Mouse (Mus musculus) MEL (cell line): ENCODE results near the gene Vamp8. TPM values are rescaled to one million over a fixed set of nuclear protein-coding genes. Genes with fewer than 3 reads are reported as not detected.

Source experiments
- DNase-seq: peaks from one replicate; pipeline ENCODE4 v3.0.0; 2011; ENCODE audit warnings: low read depth, low spot score
- H3K27ac ChIP-seq: 2 replicates; pipeline ENCODE4 v1.5.1; 2012; ENCODE audit warnings: low read depth, mild to moderate bottlenecking, control low read depth, low read length, moderate library complexity; ENCODE audit not compliant: control insufficient read depth
- H3K27me3 ChIP-seq, 2 experiments: fragments of 150-350 bp in 1 of 2; sonication (generic) in 1 of 2; 2 replicates each; pipeline ENCODE4 v1.6.1; 2012; ENCODE audit warnings: low read length in 2 of 2, mild to moderate bottlenecking in 2 of 2, improper control_type of control experiment in 1 of 2, moderate library complexity in 1 of 2; ENCODE audit not compliant: insufficient read depth in 2 of 2, control insufficient read depth in 1 of 2
- H3K36me3 ChIP-seq, 2 experiments: 2 replicates each; pipeline ENCODE4 v1.6.1; 2012 to 2014; ENCODE audit warnings: low read length in 2 of 2, improper control_type of control experiment in 1 of 2, inconsistent platforms in 1 of 2, mild to moderate bottlenecking in 1 of 2; ENCODE audit not compliant: insufficient read depth in 2 of 2, control insufficient read depth in 1 of 2
- H3K4me1 ChIP-seq, 2 experiments: fragments of 150-350 bp in 1 of 2; sonication (generic) in 1 of 2; 2 replicates each; pipeline ENCODE4 v1.6.1; 2012; ENCODE audit warnings: low read length in 2 of 2, improper control_type of control experiment in 1 of 2, mild to moderate bottlenecking in 1 of 2; ENCODE audit not compliant: insufficient read depth in 2 of 2, control insufficient read depth in 1 of 2
- H3K4me3 ChIP-seq, 2 experiments: fragments of 150-350 bp in 1 of 2; sonication (generic) in 1 of 2; 2 replicates each; pipeline ENCODE4 v1.5.1; 2012; ENCODE audit warnings: low read depth in 2 of 2, low read length in 2 of 2, mild to moderate bottlenecking in 2 of 2, moderate library complexity in 2 of 2, control low read depth in 1 of 2, improper control_type of control experiment in 1 of 2; ENCODE audit not compliant: control insufficient read depth in 1 of 2, insufficient read depth in 1 of 2
- H3K79me2 ChIP-seq: 2 replicates; pipeline ENCODE4 v1.6.1; 2012; ENCODE audit warnings: mild to moderate bottlenecking, low read length, moderate library complexity; ENCODE audit not compliant: control insufficient read depth, poor library complexity, insufficient read depth
- H3K9ac ChIP-seq: 2 replicates; pipeline ENCODE4 v1.6.1; 2012; ENCODE audit warnings: low read depth, mild to moderate bottlenecking, control low read depth, low read length, moderate library complexity; ENCODE audit not compliant: control insufficient read depth, poor library complexity, severe bottlenecking
- H3K9me3 ChIP-seq: fragments of 150-350 bp; sonication (generic); replicated peaks from 2 replicates; pipeline ENCODE4 v1.6.1; 2012; ENCODE audit warnings: mild to moderate bottlenecking, low read length, improper control_type of control experiment, moderate library complexity; ENCODE audit not compliant: insufficient read depth
- CHD1 ChIP-seq: IDR thresholded peaks from 2 replicates; pipeline ENCODE4 v1.6.1; 2012; ENCODE audit warnings: low read depth, mild to moderate bottlenecking, inconsistent platforms, low read length, improper control_type of control experiment
- CTCF ChIP-seq, 3 experiments: IDR thresholded peaks in 2 of 3; conservative IDR thresholded peaks in 1 of 3; 2 replicates each; pipeline ENCODE4 v1.5.1; 2011 to 2012; ENCODE audit warnings: low read length in 3 of 3, low read depth in 2 of 3, mild to moderate bottlenecking in 2 of 3, improper control_type of control experiment in 1 of 3, inconsistent platforms in 1 of 3, mixed read lengths in 1 of 3, moderate library complexity in 1 of 3; ENCODE audit not compliant: control insufficient read depth in 1 of 3, insufficient read depth in 1 of 3, poor library complexity in 1 of 3, severe bottlenecking in 1 of 3
- E2F4 ChIP-seq: IDR thresholded peaks from 2 replicates; pipeline ENCODE4 v1.6.1; 2011; ENCODE audit warnings: low read depth, low read length, improper control_type of control experiment, borderline replicate concordance
- EP300 ChIP-seq, 2 experiments: IDR thresholded peaks; 2 replicates each; pipeline ENCODE4 v1.6.1; 2011; ENCODE audit warnings: improper control_type of control experiment in 2 of 2, low read length in 2 of 2, low read depth in 1 of 2, mild to moderate bottlenecking in 1 of 2
- GABPA ChIP-seq: IDR thresholded peaks from 2 replicates; pipeline ENCODE4 v1.6.1; 2012; ENCODE audit warnings: low read depth, mild to moderate bottlenecking, inconsistent platforms, low read length, improper control_type of control experiment, moderate library complexity
- HCFC1 ChIP-seq: IDR thresholded peaks from 2 replicates; pipeline ENCODE4 v1.6.1; 2012; ENCODE audit warnings: low read depth, mild to moderate bottlenecking, inconsistent platforms, low read length, improper control_type of control experiment, moderate library complexity
- MYC ChIP-seq: IDR thresholded peaks from 2 replicates; pipeline ENCODE4 v1.6.1; 2011; ENCODE audit warnings: low read depth, mild to moderate bottlenecking, low read length, improper control_type of control experiment, moderate library complexity
- RCOR1 ChIP-seq: IDR thresholded peaks from 2 replicates; pipeline ENCODE4 v1.6.1; 2012; ENCODE audit warnings: low read depth, mild to moderate bottlenecking, inconsistent platforms, low read length, improper control_type of control experiment
- SIN3A ChIP-seq: IDR thresholded peaks from 2 replicates; pipeline ENCODE4 v1.6.1; 2012; ENCODE audit warnings: low read length, improper control_type of control experiment, inconsistent platforms
- TAL1 ChIP-seq: IDR thresholded peaks from 2 replicates; pipeline ENCODE4 v1.6.1; 2012; ENCODE audit warnings: mild to moderate bottlenecking, inconsistent platforms, low read length, moderate library complexity, mixed read lengths
- USF1 ChIP-seq: IDR thresholded peaks from 2 replicates; pipeline ENCODE4 v1.6.1; 2014; ENCODE audit warnings: low read depth, mild to moderate bottlenecking, inconsistent platforms, low read length, improper control_type of control experiment, moderate library complexity
- ZNF384 ChIP-seq: IDR thresholded peaks from 2 replicates; pipeline ENCODE4 v1.6.1; 2012; ENCODE audit warnings: low read depth, mild to moderate bottlenecking, inconsistent platforms, low read length, improper control_type of control experiment
- polyA plus RNA-seq, 2 experiments: library from polyadenylated mRNA; stranded (reverse) in 1 of 2; unstranded in 1 of 2; fragments of >175 nt in 1 of 2; fragments of >200 nt in 1 of 2; gene quantifications; 2 replicates each; pipeline versions ENCODE4 v1.2.1 to v1.2.4; 2012; ENCODE audit warnings: low replicate concordance in 2 of 2, low read depth in 1 of 2; ENCODE audit not compliant: insufficient read length in 2 of 2, insufficient read depth in 1 of 2, missing spikeins in 1 of 2
- total RNA-seq: library from RNA; depleted of rRNA; stranded (reverse); fragments of 300-350 nt; gene quantifications from 2 replicates; pipeline ENCODE4 v1.2.3, GENCODE M21; 2012

Vamp8 gene
- total and polyA plus RNA-seq, 3 experiments = 164 to 179 TPM; not detected in 1

DNA sequence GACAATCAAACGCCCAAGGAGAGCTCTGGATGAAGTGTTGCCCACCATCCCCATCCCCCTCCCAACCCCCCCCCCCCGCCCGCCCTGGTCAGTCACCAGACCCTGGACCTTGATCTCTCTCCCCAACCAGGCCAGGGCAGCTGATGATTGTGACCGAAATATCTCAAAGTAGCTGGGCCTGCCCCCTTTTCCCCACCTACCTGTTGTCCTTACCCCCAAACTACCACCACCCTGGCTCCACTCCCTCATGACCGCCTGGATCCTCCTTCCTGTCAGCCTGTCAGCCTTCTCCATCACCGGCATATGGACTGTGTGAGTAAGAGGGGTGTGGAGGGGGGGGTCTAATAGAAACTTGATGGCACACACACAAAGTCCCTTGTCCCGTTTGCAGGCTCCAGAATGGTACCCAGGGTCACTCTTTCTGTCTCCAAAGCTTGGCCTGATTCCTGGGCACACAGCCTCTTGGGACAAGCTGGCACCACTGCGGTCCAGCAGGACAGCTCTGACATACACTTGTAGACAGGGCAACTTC is 34.4 kb downstream of the Vamp8 start:
- no peak for DNase-seq
- Histone ChIP-seq H3K36me3 (peaks cover 4 to 16% of the 10 kb centered on the region in 2 experiments), H3K9me3 (no peaks in the 10 kb centered on the region), H3K79me2 (no peaks in the 10 kb centered on the region; the same call in 1 of the 2 replicates), H3K27ac (no peak overlapping the region), H3K9ac (no peak overlapping the region), H3K4me3 (no peak overlapping the region), H3K4me1 (peaks cover 4 to 13% of the 10 kb centered on the region in 2 experiments; a peak in 3 of 4 replicates), H3K27me3 (no peaks in the 10 kb centered on the region)
- no peak for TF ChIP-seq RCOR1
- no peak for TF ChIP-seq ZNF384
- no peak for TF ChIP-seq TAL1
- no peak for TF ChIP-seq CTCF (IDR thresholded peaks at IDR 0.05 in 2 of 3, conservative IDR thresholded peaks at IDR 0.05 in 1 of 3; ENCODE audit: control insufficient read depth in 1 of 3, insufficient read depth in 1 of 3, low read depth in 2 of 3, low read length in 3 of 3, poor library complexity in 1 of 3, severe bottlenecking in 1 of 3)
- no peak for TF ChIP-seq HCFC1
- no peak for TF ChIP-seq E2F4

DNA sequence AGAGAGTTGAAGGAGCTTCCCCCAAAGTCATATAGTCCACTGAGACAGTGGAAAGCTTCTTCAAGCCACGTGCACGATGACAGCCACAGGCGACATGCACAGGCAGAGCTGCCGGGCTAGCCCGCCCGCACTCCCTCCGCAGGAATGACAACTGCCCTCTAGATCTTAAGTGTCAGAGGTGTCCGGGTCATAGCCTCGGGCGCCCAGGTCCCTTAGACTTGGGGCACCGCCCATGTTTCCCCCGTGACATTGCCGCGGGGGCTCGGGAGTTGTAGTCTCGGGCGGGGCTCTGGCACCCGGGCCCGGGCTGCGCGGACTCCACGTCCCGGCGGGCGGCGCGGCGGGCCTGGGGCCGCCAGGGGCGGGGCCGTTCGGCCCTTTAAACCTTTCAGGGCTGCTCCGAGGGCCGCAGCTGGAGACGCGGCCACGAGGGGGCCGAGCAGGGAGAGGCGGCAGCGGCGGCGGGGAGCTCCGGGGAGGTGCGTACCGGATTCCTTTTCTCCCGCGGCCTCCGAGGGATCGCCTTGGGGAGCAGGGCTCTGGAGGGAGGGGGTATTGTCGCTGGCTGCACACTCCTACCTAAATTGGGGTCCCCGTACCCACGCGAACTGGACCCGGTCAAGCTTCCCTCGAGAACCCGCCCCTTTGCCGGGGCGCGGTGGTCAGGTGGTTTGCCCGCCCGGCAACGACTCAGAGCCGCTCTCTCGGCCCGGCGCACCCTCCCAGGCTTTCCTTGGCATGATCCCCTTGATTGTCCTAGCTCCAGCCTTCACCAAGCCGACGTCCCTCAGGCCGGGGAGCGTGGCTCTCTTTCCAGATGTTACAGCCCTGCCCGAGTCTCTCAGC is 35.2 kb downstream of the Vamp8 start, which contains the start of gene Tmem150a:
Tmem150a (plus strand) TSS at position 382 of the 846 bp plus-strand sequence.
- Histone ChIP-seq H3K27me3 (no peaks in the 10 kb centered on the region), H3K36me3 (peaks cover 6 to 15% of the 10 kb centered on the region in 2 experiments), H3K4me1 (peaks cover 5 to 12% of the 10 kb centered on the region in 2 experiments), H3K4me3 (no peak within 1 kb of the TSS), H3K9me3 (no peaks in the 10 kb centered on the region), H3K9ac (no peak within 1 kb of the TSS), H3K79me2 (peaks cover 5% of the 10 kb centered on the region; the same call in 1 of the 2 replicates), H3K27ac (no peak within 1 kb of the TSS)
- no peak for DNase-seq
- no peak for TF ChIP-seq MYC

DNA sequence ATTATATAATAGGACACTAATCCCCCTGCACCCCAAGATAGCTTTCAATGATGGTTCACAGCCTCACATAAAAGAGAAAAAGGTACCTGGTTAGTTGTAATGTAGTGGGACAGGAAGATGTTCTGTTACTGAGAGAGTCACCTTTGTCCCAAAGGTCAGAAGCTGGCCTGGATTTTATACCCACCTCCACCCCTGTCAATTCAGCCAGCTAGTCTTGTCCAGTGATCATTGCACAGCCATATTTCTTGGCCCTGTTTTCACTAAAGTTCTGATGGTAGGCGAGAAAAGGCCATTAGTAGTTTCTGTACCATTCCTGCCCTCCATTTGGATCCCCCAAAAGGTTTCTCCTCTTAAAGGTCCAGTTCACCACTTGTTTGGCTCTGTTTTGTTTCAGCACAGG is 36.5 kb downstream of the Vamp8 start:
- TF ChIP-seq CHD1 (no peak), USF1 (no peak), GABPA (no peak), SIN3A (no peak), EP300 (IDR thresholded peaks at IDR 0.05; ENCODE audit: low read depth in 1 of 2, low read length in 2 of 2) (no peak)
- H3K9ac ChIP-seq = no peak overlapping the region
- H3K4me1 ChIP-seq = peaks cover 11 to 16% of the 10 kb centered on the region in 2 experiments
- no peak overlapping the region for H3K4me3 ChIP-seq
- H3K27ac ChIP-seq = no peak overlapping the region
- H3K27me3 ChIP-seq = no peaks in the 10 kb centered on the region
- H3K36me3 ChIP-seq = peaks cover 6 to 22% of the 10 kb centered on the region in 2 experiments
- DNase-seq = no peak
- no peaks in the 10 kb centered on the region for H3K9me3 ChIP-seq
- H3K79me2 ChIP-seq = peaks cover 8% of the 10 kb centered on the region; the same call in 1 of the 2 replicates
